Mouse (Mus musculus): Measurements from ENCODE around the gene Eif4e1b. TPM values are rescaled to one million over a fixed set of nuclear protein-coding genes. Genes with fewer than 3 reads are reported as not detected.
"Not testable (repeated sequence)": the region's sequence is repeated elsewhere in the genome, so short reads cannot be mapped to it uniquely, and the experiment has no call there.

Gene Eif4e1b
- polyA plus RNA-seq, 1 experiment from 2014 or later: not detected

GRCm38 (mm10) chr13:54766192-54766768 is 17.5 kb upstream of the Eif4e1b start, which contains the start of gene Sncb:
Gene Sncb, minus strand, starts transcription at chr13:54766595.
- H3K27me3 ChIP-seq (ENCODE audit: control insufficient read depth, insufficient read depth, low read depth, low read length): peaks cover 20% of the 10 kb centered on the region
- H3K36me3 ChIP-seq (ENCODE audit: control insufficient read depth, insufficient read depth, low read length): no peaks in the 10 kb centered on the region
- H3K27ac ChIP-seq (ENCODE audit: low read length): peak within 1 kb of the TSS; percentile 81
- H3K4me2 ChIP-seq (ENCODE audit: low read length): peak within 1 kb of the TSS; percentile 82
- H3K4me3 ChIP-seq (ENCODE audit: low read depth, low read length): peak within 1 kb of the TSS; percentile 72
- WGBS: under 1% methylated on average over 35 of the region's 35 CpGs
- peak within 1 kb of the TSS; percentile 82 for H3K9ac ChIP-seq (ENCODE audit: low read depth, low read length)
- H3K9me3 ChIP-seq (replicated peaks; ENCODE audit: control insufficient read depth, low read length, poor library complexity, severe bottlenecking): no peaks in the 10 kb centered on the region
- peaks cover 19% of the 10 kb centered on the region for H3K4me1 ChIP-seq (ENCODE audit: control insufficient read depth, insufficient read depth, low read length)
- ATAC-seq: peak; percentile 88

DNA sequence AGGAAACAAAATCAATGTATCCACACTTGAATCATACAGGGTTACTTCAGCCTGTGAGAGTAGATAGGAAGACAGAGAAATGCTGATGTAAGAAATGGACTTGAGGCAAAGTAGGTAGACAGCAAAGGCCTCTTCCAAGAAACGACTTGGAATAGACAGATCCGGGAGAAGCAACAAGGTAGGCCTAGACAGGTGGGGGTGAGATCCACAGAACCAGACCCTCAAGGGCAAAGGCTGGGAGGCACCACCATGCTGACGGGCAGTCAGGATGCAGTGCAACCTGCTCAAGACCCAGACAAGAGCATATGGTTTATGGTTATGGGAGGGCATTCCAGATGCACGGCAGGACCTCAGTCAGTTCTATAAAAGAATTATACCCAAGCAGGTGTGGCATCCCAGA is 16.8 kb upstream of the Eif4e1b start:
- Histone ChIP-seq H3K9ac (ENCODE audit: low read depth, low read length) (peak overlapping the region; percentile 82; the same call in 1 of the 2 replicates), H3K27ac (ENCODE audit: low read length) (peak overlapping the region; percentile 81; the same call in 1 of the 2 replicates), H3K4me1 (ENCODE audit: control insufficient read depth, insufficient read depth, low read length) (peaks cover 19% of the 10 kb centered on the region), H3K36me3 (ENCODE audit: control insufficient read depth, insufficient read depth, low read length) (no peaks in the 10 kb centered on the region), H3K27me3 (ENCODE audit: control insufficient read depth, insufficient read depth, low read depth, low read length) (peaks cover 20% of the 10 kb centered on the region), H3K4me3 (ENCODE audit: low read depth, low read length) (no peak overlapping the region), H3K4me2 (ENCODE audit: low read length) (peak overlapping the region; percentile 82), H3K9me3 (replicated peaks; ENCODE audit: control insufficient read depth, low read length, poor library complexity, severe bottlenecking) (no peaks in the 10 kb centered on the region)
- no peak for ATAC-seq
- WGBS: 93% methylated on average over 4 of the region's 4 CpGs

DNA sequence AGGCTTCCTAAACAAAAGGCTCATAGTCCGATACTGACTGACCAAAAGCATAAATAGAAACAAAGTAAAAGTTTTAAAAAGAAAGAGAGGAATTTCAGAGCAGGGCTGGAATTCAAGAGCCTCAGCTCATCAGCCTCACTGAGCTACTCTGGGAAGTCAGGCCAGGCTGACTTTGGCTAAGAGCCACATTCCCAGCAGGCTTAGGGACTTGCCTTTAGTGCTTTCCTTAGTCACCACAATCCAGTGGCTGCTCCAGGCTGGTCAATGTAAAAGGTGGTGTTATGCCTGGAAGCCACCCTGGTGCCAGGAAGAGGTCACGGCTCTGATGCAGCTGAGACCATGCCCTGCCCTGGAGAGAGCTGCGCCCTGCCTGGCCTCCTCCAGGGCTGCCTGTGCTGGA is 3.2 kb upstream of the Eif4e1b start:
- Histone ChIP-seq H3K4me3 (ENCODE audit: low read depth, low read length) (no peak overlapping the region), H3K9me3 (replicated peaks; ENCODE audit: control insufficient read depth, low read length, poor library complexity, severe bottlenecking) (no peaks in the 10 kb centered on the region), H3K4me1 (ENCODE audit: control insufficient read depth, insufficient read depth, low read length) (no peaks in the 10 kb centered on the region), H3K27me3 (ENCODE audit: control insufficient read depth, insufficient read depth, low read depth, low read length) (no peaks in the 10 kb centered on the region), H3K36me3 (ENCODE audit: control insufficient read depth, insufficient read depth, low read length) (no peaks in the 10 kb centered on the region), H3K4me2 (ENCODE audit: low read length) (no peak overlapping the region), H3K27ac (ENCODE audit: low read length) (no peak overlapping the region), H3K9ac (ENCODE audit: low read depth, low read length) (no peak overlapping the region)
- ATAC-seq: peak; percentile 28; the same call in 1 of the 2 replicates
- WGBS: 66% methylated on average over 3 of the region's 3 CpGs

DNA sequence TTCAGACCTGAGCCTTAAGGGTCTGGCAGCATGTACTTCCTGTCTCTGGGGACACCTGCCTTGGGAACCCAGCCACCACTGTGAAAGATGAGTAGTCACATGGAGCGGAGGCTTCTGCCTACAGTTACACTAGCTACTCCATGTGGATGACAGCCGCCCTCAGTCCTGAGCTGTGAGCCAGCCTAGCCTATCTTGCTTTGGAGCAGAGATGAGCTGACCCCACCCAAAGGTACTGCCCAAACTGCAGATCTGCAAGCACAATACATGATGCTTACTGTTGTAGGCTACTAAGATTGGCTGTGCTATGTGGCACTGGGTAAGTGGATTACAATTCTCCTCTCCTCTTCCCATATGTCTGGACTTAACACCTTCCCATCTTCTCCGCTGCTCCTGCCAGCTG is 2.7 kb upstream of the Eif4e1b start:
- Histone ChIP-seq H3K36me3 (ENCODE audit: control insufficient read depth, insufficient read depth, low read length) (no peaks in the 10 kb centered on the region), H3K27ac (ENCODE audit: low read length) (no peak overlapping the region), H3K4me2 (ENCODE audit: low read length) (no peak overlapping the region), H3K9me3 (replicated peaks; ENCODE audit: control insufficient read depth, low read length, poor library complexity, severe bottlenecking) (no peaks in the 10 kb centered on the region), H3K27me3 (ENCODE audit: control insufficient read depth, insufficient read depth, low read depth, low read length) (no peaks in the 10 kb centered on the region), H3K4me1 (ENCODE audit: control insufficient read depth, insufficient read depth, low read length) (no peaks in the 10 kb centered on the region), H3K4me3 (ENCODE audit: low read depth, low read length) (no peak overlapping the region), H3K9ac (ENCODE audit: low read depth, low read length) (no peak overlapping the region)
- 94% methylated on average over 3 of the region's 3 CpGs for WGBS
- ATAC-seq: no peak

DNA sequence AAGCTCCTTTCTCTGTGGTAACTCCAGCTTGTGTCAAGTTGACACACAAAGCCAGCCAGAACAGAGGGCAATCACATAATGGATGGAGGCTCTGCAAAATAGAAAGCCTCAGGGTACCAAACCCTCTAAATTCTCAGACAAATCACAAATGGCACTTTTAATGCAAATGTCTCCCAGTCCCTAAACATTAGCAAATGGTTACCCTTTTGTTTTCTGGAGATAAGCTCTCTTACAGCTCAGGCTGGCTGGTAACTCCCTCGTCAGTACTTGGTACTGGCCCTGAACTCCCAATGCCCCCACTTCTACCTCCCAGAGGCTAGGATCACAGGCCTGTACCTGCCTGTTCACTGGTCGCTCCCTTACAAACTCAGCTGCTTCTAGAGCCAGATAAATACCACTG is 563 bp upstream of the Eif4e1b start:
- Histone ChIP-seq H3K4me2 (ENCODE audit: low read length) (no peak overlapping the region), H3K9me3 (replicated peaks; ENCODE audit: control insufficient read depth, low read length, poor library complexity, severe bottlenecking) (no peaks in the 10 kb centered on the region), H3K27ac (ENCODE audit: low read length) (no peak overlapping the region), H3K4me1 (ENCODE audit: control insufficient read depth, insufficient read depth, low read length) (no peaks in the 10 kb centered on the region), H3K9ac (ENCODE audit: low read depth, low read length) (no peak overlapping the region), H3K27me3 (ENCODE audit: control insufficient read depth, insufficient read depth, low read depth, low read length) (no peaks in the 10 kb centered on the region), H3K4me3 (ENCODE audit: low read depth, low read length) (no peak overlapping the region), H3K36me3 (ENCODE audit: control insufficient read depth, insufficient read depth, low read length) (no peaks in the 10 kb centered on the region)
- no peak for ATAC-seq
- WGBS: 50% methylated on average over 2 of the region's 2 CpGs

- not testable (repeated sequence) for ATAC-seq; H3K4me3 ChIP-seq (ENCODE audit: low read depth, low read length); H3K36me3 ChIP-seq (ENCODE audit: control insufficient read depth, insufficient read depth, low read length); H3K27me3 ChIP-seq (ENCODE audit: control insufficient read depth, insufficient read depth, low read depth, low read length); H3K27ac ChIP-seq (ENCODE audit: low read length); H3K4me1 ChIP-seq (ENCODE audit: control insufficient read depth, insufficient read depth, low read length); H3K9ac ChIP-seq (ENCODE audit: low read depth, low read length); H3K9me3 ChIP-seq (replicated peaks; ENCODE audit: control insufficient read depth, low read length, poor library complexity, severe bottlenecking); H3K4me2 ChIP-seq (ENCODE audit: low read length)
- WGBS: 77% methylated on average over 2 of the region's 2 CpGs
Measured at GRCm38 (mm10) chr13:54787591-54787990, 3.8 kb downstream of the Eif4e1b start.

DNA sequence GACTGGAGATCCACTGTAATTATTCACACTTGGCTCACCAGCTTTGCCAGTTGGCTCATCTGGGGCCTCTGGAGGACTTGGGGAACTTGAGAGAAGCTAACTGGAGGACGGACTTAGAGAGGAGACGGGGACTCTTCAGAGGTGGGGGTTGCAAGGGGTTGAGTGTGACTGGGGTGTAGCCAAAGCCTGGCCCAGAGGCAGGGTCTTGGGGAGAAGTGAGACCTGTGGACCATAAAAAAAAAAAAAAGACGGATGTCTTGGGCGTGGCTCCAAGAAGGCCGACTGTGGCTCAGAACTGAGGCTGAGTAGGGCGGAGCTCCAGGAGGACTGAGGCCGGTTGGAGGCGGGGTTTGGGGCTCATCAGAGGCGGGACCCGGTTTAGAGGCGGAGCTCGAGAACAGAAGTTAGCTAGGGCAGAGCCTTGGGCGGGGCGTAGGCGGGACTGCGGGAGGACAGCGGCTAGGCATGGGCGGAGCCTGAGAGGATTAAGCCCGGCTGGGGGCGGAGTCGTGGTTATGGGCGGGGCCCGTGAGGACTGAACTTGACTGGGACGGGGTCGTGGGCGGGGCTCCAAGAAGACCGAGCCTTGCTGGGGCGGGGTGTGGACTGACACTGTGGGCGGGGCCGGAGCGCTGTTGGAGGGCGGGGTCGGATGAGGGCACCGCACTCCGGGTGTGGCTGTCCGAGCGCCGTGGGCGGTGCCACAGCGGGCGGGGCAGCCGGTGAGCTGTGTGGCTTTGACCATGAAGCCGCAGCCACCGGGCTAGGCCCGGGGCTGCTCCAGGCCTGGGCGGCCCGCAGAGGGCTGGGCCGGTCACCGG is 5.2 kb downstream of the Eif4e1b start, which contains the start of gene Tspan17:
Gene Tspan17, plus strand, starts transcription at position 638 of the 821 bp plus-strand sequence.
- Histone ChIP-seq H3K36me3 (ENCODE audit: control insufficient read depth, insufficient read depth, low read length) (no peaks in the 10 kb centered on the region), H3K9me3 (replicated peaks; ENCODE audit: control insufficient read depth, low read length, poor library complexity, severe bottlenecking) (no peaks in the 10 kb centered on the region), H3K4me2 (ENCODE audit: low read length) (peak within 1 kb of the TSS; percentile 97), H3K27me3 (ENCODE audit: control insufficient read depth, insufficient read depth, low read depth, low read length) (peaks cover 3% of the 10 kb centered on the region), H3K9ac (ENCODE audit: low read depth, low read length) (peak within 1 kb of the TSS; percentile 77), H3K27ac (ENCODE audit: low read length) (peak within 1 kb of the TSS; percentile 32; the same call in 1 of the 2 replicates), H3K4me1 (ENCODE audit: control insufficient read depth, insufficient read depth, low read length) (no peaks in the 10 kb centered on the region; the same call in 1 of the 2 replicates), H3K4me3 (ENCODE audit: low read depth, low read length) (peak within 1 kb of the TSS; percentile 68)
- 3% methylated on average over 46 of the region's 49 CpGs for WGBS
- peak; percentile 79 for ATAC-seq

GRCm38 (mm10) chr13:54789561-54790397 is 6.0 kb downstream of the Eif4e1b start:
- Histone ChIP-seq H3K36me3 (ENCODE audit: control insufficient read depth, insufficient read depth, low read length) (no peaks in the 10 kb centered on the region), H3K4me3 (ENCODE audit: low read depth, low read length) (peak overlapping the region; percentile 68), H3K4me1 (ENCODE audit: control insufficient read depth, insufficient read depth, low read length) (no peaks in the 10 kb centered on the region; the same call in 1 of the 2 replicates), H3K27ac (ENCODE audit: low read length) (peak overlapping the region; percentile 32; the same call in 1 of the 2 replicates), H3K4me2 (ENCODE audit: low read length) (peak overlapping the region; percentile 97), H3K9me3 (replicated peaks; ENCODE audit: control insufficient read depth, low read length, poor library complexity, severe bottlenecking) (no peaks in the 10 kb centered on the region), H3K9ac (ENCODE audit: low read depth, low read length) (peak overlapping the region; percentile 77), H3K27me3 (ENCODE audit: control insufficient read depth, insufficient read depth, low read depth, low read length) (peaks cover 3% of the 10 kb centered on the region)
- WGBS: under 1% methylated on average over 38 of the region's 38 CpGs
- ATAC-seq: peak; percentile 66

All from midbrain, embryonic 16.5 days (tissue).